Mouse (Mus musculus) v-Abl transformed pro-B cells (cell line): Measurements from ENCODE around the gene Mog.
"Not testable (repeated sequence)": the region's sequence is repeated elsewhere in the genome, so short reads cannot be mapped to it uniquely, and the experiment has no call there.

Experiments used
- in situ Hi-C, 2 experiments: fragments of 400-800 bp; cut with MboI; formaldehyde crosslinking; loops; one replicate each; pipeline ENCODE4 v1.15.1; 2025; ENCODE audit not compliant: unreplicated experiment in 2 of 2

Gene Mog

DNA sequence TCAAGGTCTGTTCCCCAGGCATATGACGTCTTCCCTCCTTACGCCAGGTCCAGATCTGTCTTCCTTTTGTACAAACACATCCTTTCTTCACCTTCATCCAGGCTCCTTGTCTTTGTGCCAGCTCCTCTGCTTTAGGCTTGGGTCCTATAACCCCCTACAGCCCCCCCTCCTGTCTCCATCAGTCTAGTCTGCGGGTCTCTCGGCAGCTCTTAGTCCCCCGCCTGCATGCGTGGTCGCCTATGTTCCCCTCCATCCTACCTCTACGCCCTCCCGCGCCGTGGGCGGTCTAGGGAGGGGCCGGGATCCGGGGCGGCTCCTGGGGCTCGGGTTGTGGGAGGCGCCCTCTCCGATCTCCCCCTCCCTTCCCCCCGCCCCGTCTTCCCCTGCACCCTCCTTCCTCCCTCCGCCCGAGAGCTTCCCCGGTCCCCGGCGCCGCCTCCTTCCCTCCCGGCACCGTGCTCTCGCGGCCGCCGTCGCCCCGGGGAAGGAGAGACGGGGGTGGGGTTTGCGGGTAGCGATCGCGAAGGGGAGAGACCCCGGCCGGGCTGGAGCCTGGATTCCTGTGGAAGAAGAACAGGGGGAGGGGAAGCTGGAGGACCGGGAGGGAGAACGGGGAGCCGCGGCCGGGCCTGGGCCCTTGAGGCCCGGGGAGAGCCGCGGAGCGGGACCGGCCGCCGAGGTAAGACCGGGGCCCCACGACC lies 22.6 kb upstream of the Mog start, which contains the start of gene Gabbr1:
Gabbr1 (plus strand) TSS at position 356 of the 701 bp plus-strand sequence.
- in situ Hi-C loops: no loop called here

DNA sequence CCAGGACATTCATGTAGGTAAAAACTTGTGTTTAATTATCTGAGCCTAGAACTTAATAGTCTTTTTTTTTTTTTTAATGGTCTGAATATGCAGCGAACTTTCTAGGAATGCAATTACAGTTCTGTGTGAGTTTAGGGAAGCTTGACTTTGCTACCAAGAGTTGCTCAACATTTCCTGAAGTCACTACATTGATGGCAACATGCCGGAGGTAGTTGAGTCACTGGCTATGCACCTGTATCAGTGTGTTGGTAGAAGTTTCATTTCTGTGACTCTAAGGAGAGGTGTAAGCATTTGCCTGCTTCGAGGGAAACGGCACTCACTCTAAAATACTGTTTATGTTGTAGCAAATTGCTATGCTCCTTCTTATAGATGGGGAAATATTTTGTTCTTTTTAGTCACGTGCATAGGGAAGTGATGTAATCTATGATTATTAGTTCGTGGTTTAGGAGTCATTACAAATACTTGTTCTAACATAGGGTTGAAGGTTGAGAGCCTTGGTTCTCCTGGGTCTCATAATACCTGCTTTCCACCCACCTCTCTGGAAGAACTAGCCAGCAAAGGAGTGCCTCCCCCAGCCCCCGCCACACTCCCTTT lies 21.6 kb upstream of the Mog start:
- in situ Hi-C loops: no loop called here

DNA sequence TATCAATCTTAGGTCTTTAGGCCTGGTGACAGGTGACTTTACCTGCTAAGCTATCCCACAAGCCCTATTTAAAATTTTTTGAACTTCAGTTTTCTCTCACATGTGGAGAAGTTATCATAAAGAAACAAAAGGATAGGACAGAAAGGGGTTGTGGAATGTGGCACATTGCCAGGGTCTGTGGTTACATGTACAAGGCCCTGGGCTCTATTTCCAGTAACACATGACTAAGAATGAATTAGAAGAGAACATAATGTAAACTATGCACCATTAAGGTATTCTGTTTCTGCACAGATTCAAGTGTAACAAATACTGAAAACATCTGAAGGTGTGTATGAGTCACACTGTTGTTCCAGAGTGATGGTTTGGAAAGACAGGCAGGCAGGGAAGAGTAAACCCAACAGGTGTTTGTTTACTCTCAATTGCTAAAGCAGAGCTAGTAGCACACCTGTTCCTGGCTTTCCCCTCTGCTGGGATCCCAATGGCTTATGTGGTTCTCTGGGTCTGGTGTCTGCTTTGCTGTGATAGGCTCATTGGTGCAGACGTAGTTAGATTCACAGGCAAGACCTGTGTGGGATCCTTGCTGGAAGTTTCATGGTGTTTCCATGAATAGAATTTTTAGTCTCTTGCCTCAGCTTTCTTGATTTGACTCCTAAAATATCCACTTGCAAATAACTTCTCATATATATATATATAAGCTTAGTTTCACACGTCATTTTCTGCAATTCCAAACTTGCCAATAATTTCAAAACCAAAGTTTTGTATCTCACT lies 16.1 kb upstream of the Mog start:
- in situ Hi-C loops: no loop called here

DNA sequence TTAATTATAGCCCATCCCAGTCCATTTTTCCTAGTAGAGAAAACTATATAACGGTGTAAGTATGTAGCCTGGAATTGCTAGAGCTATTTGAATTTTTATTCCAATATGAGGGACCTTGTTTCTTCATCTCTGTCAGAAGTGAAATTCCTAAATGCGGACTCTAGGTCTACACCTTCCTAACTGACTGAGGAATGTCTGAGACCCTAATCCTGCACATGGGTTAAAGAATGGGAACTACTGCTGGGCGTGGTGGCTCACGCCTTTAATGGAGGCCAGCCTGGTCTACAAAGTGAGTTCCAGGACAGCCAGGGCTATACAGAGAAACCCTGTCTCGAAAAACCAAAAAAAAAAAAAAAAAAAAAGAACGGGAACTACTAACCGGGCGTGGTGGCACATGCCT lies 6.0 kb upstream of the Mog start:
- in situ Hi-C loops: no loop called here

DNA sequence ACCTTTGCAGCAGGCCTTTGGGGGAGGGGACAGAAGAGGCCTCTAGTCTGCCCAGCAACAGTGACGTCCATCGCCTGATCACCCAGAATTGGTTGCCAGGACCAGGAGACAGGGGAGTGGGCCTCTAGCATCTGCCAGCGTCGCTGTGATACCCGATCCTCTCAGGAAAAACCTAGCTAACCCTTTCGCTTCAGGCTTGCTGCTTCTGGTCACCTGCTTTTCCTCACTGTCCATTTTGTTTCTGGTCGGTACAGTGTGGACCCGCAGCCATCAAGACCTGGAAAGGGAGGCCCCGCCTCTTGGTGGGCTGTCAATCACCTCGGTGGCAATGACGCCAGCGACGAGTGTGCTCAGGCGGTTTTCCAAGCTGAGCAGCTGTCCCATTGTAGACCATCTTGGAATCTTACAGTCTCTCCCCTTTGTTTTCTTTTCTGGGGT lies 5.5 kb upstream of the Mog start:
- in situ Hi-C loops: no loop called here

DNA sequence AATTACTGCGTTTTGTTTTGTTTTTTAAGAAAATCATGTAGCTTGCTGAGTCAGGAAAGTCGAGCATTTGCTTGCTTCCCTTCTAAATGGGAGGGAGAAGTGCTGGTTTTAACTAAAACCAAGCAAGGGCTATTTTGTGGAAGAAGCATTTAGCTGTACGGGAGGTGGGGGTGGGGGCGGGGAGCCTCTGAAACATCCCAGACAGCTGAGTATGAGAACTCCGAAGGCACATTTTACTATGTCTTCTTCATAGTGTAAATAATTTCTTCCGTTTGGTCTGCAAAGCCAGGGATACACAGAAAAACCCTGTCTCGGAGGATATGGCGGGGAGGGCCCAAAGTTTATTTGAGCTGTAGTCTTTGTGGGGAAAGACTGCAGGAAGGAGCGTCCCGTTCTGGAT lies 5.0 kb upstream of the Mog start:
- in situ Hi-C loops: no loop called here

DNA sequence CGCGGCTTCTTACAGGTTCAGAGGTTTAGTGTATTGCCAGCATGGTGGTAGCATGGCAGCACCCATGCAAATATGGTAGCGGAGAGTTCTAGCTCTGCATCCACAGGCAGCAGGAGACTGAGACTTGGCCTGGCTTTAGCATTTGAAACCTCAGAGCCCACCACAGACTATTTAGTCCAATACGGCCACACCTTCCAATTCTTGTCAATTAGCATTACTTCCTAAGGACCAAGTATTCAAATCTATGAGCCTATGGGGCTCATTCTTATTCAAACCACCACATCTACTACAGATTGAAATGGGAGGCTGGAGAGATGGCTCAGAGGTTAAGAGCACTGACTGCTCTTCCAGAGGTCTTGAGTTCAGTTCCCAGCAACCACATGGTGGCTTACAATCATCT lies 4.3 kb upstream of the Mog start:
- in situ Hi-C loops: no loop called here

DNA sequence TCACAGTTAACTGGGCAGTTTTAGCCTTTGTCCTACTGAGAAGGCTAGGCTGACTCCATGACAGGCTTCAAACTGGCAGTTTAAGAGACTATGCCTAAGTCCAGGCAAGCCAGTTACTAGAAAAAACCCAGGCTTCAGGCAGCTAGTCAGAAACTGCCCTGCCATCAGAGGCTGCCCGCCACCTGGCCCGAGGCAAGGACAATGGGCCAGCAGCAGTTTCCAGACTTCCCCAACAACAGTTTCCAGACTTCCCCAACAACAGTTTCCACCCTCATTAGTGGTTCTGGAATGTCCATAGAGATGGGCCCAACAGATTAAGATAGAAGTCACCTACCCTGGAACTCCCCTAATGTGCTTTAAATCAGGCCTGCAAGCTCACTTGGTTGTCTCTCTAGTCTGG lies 3.2 kb upstream of the Mog start:
- in situ Hi-C loops: no loop called here

DNA sequence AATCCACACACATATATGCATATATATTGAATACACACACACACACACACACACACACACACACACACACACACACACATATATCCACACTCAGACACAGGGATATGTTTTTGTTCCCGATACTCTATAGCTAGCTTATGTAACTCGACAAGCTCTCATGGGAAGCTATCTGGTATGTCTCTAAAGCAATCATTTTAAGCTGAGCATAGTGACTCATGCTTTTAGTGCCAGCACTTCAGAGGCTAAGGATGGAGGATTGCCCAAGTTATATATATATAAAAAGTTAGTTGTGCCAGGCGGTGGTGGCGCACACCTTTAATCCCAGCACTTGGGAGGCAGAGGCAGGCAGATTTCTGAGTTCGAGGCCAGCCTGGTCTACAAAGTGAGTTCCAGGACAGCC lies 4.0 kb downstream of the Mog start:
- in situ Hi-C loops: not testable (repeated sequence)

DNA sequence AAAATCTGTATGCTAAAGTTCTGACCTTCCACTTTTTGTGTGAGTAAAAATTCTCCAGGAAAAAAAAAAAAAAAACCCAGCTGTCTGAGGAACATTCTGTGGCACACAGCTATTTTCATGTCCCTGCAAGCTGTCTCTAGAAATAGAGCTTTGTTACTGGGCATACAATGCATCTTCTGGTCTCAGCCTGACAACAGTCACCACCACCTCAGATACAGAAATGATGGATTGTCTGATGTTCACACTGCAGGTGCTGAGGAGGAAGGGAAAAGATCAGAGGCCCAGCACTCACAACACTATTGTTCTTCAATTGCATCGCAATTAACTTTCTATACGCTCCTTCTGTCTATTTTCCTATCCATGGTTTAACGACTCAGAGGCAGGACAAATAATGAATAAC lies 4.9 kb downstream of the Mog start:
- in situ Hi-C loops: no loop called here

DNA sequence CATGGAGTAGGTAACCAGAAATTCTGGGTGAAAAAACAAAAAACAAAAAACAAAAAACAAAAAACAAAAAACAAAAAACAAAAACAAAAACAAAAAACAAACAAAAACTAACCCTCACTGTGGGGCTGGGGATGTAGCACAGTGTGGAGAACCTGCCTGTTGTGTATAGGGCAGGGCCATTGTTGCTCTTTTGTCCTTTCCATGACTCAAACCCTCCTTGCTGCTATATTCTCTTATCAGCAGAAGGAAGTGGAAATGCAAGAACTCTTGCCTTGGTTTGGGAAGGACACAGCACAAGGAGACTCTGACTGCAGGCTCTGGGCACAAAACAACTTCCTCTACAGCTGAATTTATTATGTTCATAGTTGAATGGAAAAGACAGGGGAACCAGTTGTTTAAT lies 6.9 kb downstream of the Mog start:
- in situ Hi-C loops: no loop called here

DNA sequence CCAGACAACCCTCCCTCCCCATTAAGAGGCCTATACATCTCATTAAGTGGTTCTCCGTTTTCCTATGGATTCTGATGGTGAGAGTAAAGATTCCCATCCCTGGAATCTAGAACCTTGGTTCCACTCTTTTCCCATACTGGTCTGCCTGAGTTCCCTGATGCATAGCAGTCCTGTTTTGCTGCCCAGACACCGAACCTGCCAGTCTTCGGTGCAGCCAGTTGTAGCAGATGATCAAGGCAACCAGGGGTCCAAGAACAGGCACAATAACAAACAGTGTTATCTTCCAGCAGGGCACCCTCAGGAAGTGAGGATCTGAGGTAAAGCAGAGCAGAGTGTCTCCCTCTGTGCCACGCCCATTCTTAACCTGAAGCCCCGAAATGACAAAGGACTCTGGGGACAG lies 11.1 kb downstream of the Mog start:
- in situ Hi-C loops: no loop called here

DNA sequence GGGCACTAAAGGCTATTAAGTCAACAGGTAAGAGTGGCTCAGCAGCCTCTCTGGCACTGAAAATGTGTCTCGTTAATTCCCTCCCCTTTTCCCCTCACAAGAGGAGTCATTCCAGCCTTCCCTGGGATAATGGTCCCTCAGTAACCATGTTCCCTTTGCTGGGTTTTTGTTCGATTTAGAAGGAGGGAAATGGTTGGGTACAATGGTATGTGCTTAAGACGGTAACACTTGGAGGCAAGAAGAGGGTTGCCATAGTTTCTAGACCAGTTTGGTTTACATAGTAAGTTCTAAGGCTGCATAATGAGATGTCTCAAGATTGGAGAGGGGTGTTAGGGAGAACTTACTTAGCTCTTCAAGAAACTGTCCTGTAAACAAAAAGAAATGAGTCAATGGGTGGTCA lies 11.5 kb downstream of the Mog start:
- in situ Hi-C loops: no loop called here

DNA sequence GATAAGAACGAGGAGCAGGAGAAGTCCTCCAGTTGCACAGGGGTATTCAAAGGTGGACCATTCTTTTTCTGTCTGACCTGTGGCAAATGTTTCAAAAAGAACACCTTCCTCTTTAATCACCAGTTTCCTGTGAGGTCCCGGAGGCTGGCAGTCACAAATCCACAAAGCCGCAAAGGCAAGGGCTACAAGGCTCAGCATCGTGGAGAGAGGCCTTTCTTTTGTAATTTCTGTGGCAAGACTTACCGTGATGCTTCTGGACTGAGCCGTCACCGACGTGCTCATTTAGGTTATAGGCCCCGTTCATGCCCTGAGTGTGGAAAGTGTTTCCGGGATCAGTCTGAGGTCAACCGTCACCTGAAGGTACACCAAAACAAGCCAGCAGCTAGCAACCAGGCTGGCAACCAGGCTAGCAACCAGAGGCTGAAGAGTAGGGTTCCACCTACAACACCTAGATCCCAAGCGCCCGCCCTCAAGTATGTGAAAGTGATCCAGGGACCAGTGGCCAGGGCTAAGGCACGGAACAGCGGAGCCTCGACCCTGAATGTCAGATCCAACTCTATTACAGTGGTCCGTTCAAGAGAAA lies 13.6 kb downstream of the Mog start:
- in situ Hi-C loops: no loop called here

DNA sequence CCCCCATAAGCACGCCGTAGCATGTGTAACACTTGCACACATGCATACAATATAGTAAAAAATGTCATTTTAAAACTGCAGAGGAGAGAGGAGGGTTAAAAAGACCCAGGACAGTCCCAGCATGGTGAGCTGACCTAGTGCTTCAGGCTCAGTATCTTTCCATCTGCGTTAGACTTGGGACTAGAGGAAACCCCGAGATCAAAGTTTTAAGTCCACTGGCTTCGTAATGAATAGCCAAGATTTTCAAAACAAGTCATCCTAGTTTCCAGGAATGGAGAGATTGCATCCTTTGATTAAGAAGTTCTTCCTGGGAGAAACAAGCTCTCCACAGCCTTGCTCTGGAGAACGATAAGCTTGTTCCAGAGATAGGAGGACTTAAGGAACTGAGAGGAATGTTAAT lies 15.0 kb downstream of the Mog start:
- in situ Hi-C loops: no loop called here

DNA sequence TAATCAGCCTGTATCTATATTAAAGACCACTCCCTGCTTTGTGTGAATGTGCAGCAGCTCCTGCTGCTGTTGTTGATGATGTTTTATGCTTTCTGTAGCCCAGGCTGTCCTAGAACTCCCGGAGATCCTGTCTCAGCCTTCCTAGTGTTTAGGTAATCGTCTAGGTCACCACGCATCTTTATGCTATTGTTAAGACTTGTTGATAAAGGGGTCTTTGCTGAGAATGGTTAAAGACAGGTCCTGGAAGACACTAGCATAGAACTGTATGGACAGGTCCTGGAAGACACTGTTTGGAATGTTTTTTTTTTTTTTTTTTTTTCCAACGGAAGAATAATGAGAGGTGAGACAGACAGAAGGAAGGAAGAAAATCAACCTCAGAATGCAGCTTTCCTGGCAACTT lies 19.8 kb downstream of the Mog start:
- in situ Hi-C loops: no loop called here

DNA sequence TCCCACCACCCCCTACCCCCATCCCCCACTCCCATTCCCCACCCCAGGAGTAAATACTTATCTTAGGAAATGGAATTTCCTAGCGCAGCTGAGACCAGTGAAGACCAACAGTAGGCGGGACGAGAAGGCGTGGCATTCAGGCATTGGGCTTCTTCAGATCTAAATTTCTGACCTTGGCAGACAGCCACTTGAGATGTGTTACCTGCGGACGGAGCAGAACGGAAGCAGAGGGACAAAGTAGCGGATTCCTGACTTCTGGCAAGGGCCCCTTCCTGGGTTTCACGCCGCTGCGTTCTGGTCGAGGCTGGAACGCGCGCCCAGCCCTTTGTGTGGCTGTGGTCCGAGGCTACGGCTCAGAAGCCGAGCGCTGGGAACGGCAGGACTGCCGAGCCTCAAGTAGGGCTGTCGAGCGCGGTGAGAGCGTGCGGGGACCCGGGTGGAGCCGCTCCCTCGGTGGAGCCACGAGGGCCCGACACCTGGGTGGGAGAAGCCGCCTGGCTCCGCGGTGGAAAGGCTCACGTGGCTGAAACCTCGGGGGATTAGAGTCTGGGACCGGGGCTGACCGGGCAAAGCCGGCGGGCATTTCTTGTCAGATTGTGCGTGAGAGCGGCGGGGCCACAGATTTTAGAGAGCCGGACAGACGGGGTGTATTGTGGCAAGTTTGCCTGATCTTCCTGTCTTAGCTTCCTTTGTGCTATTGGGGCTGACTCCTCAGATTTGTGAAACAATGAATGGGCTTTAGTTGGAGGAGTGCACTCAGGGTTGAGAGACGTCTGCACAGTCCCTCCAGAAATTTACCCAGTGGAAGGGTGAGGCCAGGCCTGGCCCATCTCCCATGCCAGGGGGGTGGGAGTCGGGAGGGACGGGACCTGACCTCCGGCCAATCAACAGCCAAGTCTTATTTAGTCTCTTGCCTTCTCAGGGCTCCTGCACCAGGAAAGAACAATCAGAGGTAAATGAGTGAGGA lies 20.6 kb downstream of the Mog start:
- in situ Hi-C loops: no loop called here

DNA sequence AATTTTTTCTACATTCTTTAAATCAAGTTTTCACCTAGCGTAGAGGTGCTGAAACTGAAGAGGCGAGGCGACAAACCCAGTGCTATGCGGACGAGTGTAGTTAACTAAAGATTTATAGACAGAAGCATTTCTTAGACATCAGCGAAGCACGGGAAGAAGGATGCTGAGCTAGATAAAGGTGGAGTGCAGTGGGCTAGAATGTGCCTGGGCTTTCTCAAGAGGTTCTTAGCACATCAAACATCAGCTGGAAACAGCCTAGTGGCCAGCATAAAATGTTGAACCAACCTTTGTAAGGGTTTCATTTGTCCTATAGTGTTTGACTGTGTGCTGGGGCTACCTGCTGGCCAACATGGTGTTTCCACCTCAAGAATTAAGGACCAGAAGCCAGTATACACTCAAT lies 22.3 kb downstream of the Mog start, which contains the start of gene Zfp57:
Zfp57 (plus strand) TSS at position 301 of the 400 bp plus-strand sequence.
- in situ Hi-C loops: no loop called here

DNA sequence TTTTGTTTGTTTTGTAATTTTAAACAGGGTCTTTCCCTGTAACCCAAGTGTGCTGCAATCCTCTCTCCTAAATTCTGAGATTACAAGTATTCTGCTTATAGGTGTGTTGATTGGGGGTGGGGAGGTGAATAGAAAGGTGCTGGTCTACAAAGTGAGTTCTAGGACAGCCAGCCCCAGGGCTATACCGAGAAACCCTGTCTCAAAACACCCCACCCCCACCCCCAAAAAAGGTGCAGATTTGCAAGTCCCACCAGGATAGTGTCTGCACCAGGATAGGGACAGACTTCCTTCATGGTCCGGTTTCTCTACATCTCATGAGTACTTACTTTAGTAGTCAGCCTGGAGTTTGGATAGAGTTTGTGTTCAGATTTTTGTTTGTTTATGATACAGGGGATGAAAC lies 24.7 kb downstream of the Mog start:
- in situ Hi-C loops: loop anchor here in 1 of 2 experiments (5.0 to 10.0 kb wide), 2 partner anchors 81 to 206 kb away; partner anchors contain the start of gene Olfr94
